Mouse (Mus musculus) layer of hippocampus, adult 8-10 months (tissue): ENCODE measurements around the gene Castor1. TPM values are rescaled to one million over a fixed set of nuclear protein-coding genes. Genes with fewer than 3 reads are reported as not detected.
A peak's percentile ranks its signal among the peaks of the same experiment; 100 is the strongest.

ENCODE experiments used
- DNase-seq, 2 experiments: peaks; one replicate each; pipeline ENCODE4 v3.0.0; 2022; ENCODE audit warnings: low spot score in 2 of 2
- total RNA-seq, 4 experiments: library from RNA; stranded (reverse); gene quantifications; 2 replicates each; pipeline ENCODE4 v1.2.4; 2022

Castor1 gene
- total RNA-seq, 4 experiments from 2014 or later = 3.1 to 5.8 (median 4.9) TPM

DNA sequence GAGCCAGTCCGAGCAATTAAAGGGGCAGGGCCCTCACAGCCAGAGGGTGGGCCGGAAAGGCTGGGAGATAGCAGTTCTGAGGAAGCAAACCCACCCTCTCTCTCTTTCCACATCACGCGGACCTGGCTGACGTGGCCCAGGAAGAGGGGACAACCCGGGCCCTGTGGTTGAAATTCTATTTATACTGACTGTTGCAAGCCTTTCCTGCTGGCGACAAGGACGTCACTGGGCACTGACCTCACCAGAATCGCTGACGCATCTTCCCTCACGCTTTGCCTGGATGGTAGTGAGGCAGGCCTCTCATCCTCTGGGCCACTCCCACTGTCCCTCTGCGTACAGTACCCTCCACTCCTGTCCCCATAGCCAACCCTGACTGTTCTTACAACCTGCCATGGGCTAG lies 14.6 kb downstream of the Castor1 start:
- no peak for DNase-seq

DNA sequence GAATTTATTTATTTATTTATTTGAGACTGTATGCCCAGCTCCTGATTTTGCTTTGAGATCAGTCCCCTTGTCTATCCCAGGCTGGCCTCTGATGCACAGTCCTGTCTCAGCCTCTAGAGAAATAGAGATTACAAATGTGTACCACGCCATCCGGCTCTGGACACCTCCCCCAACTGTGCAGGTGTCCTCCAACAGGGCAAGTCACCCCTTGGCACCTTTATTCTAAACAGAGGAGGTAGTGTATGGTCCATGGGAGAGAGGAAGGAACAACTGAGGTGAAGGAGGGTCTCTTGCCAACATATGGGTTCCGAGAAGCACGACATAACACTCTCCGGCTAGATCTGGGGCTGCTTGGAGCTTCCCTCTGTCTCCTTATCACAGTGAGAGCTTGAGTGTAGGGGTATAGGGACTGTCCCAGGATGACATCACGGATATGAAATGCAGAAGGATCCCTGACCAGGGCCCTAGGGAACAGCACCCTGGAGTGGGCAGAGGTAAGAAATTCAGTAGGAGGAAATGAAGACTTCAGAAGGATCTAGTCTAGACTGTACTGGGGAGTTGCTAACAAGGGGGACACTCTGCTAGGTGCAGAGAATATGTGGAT lies 17.1 kb downstream of the Castor1 start:
- DNase-seq = no peak

DNA sequence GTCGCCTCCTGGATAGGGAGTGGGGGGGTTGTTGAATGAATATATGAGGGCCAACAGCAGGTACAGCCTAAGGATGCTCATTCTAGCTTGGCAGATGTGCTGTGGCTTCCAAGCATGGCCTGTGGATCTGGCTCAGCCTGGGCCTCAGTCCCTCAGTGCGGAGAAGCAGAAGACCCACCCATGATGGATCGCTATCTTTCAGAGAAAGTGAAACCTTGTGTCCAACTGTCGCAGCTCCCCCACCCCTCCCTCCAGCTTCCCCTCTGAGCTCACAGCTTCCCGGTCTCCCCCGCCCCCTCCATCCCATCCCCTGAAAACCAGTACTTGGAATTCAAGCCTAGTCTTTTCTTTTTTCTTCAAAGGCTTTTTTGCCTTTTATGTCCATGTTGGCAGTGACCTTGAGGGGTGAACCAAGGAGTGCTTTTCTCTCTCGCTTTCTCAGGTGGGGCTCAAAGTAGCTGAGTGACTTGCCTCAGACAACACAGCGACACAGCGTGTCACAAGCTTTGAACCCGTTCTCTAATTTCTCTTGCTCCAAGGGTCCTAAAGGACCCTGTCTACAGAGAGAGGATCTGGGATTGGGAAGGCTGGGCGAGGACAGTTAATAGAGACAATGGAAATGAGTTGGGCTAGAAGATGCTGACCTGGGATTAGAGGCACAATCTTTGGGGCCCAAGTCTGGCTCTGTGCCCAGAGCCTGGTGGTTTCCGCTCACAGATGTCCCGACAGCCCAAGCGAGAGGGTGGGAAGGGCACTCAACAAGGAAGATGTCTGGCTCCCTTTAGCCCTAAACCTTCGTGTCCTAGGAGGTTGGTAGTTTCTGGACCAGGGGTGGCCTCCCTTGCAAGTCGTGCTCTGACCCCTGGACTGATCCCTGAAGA lies 17.9 kb downstream of the Castor1 start, which contains the start of gene Osm:
TSS of gene Osm (plus strand) at position 756 of the 881 bp plus-strand sequence.
- DNase-seq = no peak

DNA sequence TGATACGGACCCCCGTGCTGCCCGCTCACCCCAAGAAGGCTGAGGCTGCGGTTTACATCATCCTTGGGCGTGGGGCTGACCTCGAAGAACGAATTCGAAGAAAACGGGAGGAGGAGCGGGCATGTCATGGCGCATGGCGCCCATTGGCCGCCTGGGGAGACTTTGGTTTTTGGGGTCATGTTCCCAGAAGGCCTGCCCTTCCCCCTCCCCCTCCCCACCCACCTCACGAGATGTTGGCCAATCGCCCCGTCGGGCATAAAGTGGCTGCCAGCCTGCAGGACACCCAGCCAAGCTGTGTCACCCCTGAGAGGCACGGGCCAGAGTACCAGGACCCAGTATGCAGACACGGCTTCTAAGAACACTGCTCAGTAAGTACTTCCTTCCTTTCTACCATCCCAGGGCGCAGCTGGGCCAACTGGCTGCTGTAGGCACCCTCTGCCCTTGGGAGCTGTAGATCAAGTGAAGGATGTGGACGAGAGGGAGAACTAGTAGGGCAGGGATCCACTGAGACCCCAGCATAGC lies 18.6 kb downstream of the Castor1 start:
- DNase-seq = no peak

DNA sequence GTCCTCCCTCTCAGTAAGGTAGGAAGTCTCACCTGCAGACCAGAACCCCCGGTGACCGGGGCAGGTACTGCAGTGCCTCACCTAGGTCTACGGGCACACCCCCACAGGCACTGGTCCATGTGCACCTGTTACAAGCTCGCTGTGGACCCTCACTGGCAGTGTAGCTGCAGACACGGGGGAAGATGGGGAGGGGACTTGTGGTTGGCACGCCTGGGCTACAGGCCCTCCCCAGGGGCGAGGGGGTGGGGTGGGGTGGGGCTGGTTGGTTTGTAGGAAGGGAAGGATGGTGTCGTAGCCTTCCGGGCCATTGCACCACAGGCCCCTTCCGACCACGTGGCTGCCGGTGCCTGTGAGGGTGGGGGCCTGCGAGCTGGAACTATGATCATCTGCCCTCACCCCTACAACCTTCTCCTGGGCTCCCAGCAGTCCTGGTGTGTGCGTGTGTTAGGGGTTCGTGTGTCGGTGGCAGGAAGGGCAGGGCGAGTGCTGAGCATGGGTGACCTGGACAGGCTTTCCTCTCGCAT lies 19.4 kb downstream of the Castor1 start:
- DNase-seq = no peak

DNA sequence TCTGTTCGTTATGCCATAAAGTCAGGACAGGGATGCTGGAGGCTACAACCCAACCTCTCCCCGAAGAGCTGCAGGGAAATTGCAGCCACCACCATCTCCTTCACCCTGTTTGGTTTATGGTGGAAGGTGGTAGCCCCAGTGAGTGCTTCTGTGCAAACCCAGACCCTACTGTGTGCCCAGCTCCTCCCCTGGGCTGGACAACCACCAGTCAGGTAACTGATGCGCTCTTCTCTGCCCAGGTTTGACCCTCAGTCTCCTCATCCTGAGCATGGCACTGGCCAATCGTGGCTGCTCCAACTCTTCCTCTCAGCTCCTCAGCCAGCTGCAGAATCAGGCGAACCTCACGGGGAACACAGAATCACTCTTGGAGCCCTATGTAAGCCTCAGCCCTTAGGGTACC lies 20.1 kb downstream of the Castor1 start:
- no peak for DNase-seq

DNA sequence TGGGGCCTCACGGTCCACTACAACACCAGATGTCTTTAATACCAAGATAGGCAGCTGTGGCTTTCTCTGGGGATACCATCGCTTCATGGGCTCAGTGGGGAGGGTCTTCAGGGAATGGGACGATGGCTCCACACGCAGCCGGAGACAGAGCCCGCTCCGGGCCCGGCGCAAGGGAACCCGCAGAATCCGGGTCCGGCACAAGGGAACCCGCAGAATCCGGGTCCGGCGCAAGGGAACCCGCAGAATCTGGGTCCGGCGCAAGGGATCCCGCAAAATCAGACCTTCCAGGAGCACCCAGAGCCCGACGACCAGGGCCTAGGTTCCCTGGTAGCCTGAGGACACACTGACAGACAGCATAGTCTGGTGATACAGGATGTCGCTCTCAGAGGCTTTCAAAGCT lies 21.7 kb downstream of the Castor1 start:
- no peak for DNase-seq

DNA sequence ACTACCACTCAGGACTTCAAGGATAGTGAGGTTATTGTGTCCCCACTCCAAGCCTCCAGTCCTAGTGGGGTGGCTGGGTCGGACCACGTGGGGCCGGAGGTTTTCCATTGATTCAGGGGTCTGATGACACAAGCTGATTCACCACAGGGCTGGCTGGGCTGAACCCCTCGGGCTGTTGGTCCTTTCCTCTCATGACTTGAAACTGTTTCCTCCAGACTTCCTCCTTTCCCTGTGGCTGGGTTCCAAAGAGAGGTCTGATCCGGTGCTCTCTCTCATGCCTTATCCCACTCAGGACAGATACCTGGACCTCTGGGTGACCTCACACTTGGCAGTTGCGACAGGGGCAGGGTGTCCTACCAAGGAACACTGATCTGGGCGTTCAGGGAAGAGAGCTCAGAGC lies 22.1 kb downstream of the Castor1 start:
- DNase-seq = no peak

DNA sequence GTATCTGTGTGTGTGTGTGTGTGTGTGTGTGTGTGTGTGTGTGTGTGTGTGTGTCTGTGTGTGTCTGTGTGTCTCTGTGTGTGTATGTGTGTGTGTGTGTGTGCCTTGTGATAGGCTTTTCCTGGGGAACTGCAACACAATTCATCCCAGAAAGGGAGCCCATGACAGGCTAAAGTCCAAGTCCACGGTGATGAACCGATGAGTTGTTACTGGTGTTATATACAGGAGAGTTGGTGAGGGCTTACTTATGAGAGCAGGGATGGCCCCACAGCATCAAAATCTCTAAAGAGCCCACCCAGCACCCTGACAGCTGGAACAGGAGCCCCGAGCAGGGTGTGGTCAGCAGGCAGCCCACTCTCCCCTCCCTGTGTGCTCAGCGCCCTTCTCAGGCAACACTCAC lies 23.2 kb downstream of the Castor1 start:
- no peak for DNase-seq

DNA sequence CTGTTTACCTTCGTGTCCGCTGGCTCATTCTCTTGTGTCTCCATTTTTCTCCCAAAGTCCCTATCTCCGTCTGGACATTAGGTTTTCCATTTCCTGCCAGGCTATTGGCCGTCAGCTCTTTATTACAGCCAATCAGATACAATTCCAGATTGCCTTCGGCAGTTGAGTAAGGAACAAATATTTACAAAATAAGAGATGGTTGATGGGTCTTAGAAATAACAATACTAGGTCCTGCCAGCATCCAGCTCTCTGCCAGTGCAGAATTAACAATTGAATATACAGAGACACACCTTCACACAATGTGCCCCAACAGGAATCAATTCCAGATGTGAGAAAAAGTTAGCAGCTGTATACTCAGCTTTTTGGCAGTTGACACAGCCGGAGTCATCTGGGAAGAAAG lies 28.1 kb downstream of the Castor1 start:
- no peak for DNase-seq

DNA sequence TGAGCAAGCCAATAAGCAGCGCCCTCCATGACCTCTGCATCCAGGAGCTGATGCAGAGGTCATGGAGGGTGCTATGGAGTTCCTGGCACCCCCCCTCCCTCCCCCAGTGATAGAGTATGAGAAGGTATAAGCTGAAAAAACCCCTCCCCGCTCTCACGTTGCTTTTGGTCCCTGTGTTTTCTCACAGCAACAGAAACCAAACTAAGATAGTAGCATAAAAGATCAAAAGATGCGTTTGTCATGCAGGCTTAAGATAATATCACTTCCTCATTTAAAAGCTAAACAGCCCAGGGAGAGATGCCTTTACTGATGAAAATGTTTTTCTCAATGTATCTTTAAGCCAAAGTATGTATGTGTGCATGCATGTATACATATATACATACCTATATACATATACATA lies 28.6 kb downstream of the Castor1 start:
- no peak for DNase-seq

DNA sequence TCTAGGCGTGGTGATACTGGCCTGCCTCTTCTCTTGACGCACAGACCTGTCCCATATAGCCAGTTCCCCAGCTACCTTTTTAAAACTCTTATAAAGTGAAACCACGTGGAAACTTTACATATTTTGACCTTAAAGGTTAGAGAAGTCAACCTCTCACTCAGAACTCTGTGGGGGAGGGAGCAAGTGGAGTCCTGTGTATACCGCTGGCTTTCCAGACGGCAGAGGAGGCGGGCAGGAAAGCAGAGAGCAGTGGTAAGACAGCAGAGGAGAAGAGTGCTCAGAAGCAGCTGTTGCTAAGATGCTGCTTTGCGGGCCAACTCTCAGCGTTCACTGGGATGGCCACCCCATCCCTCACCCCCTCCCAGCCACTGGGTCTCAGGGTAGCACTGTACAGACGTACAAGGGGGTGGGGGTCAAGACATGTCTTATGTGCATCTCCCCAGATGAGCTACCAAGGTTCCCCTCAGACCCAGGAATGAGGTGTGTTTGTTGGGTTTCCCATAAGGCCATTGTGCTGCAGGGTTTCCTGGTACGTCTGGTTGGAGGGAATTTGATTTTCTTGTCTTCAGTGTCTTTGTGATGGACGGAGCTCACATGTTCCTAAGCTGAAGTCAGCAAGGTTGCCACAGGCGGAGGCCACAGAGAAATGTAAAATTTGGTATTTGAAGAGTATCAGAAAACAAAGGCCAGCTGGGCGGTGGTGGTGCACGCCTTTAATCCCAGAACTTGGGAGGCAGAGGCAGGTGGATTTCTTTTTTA lies 29.4 kb downstream of the Castor1 start:
- no peak for DNase-seq

DNA sequence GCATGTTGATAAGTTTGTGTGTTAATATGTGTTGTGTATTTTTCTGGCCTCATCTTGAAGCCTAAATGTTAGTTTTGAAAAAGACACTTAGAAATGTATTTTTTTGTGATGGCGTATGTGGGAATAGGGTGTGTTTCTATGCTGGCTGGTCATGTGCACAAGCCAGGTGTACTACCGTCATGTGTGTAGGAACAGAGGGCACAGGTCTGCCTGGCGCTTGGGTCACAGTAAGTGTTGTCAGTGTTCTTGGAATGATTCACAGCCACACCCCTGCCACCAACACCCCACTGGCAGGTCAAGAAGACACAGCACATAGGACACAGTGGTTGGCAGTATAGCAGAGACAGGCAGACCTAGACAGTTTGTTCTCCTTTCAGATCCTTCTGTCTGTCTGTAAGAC lies 31.1 kb downstream of the Castor1 start:
- DNase-seq = no peak

DNA sequence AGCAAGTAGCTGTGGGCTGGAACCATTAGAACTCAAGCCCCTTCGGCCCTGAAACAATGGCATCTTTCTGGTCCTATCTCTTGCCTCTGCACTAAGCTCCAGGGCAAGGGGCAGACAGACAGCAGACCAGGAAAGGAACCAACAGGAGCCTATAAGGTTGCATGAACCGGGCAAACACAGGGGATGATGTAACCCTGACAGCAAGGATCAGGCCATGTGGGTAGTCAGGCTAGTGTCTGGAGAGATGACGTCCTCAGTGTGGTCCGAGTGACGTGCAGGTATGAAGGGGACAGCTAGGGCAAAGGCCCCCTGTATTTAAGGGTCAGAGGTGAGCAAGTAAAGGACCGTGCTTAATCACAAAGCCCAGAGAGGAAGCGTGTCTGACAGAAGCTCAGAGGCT lies 32.3 kb downstream of the Castor1 start:
- DNase-seq = no peak

DNA sequence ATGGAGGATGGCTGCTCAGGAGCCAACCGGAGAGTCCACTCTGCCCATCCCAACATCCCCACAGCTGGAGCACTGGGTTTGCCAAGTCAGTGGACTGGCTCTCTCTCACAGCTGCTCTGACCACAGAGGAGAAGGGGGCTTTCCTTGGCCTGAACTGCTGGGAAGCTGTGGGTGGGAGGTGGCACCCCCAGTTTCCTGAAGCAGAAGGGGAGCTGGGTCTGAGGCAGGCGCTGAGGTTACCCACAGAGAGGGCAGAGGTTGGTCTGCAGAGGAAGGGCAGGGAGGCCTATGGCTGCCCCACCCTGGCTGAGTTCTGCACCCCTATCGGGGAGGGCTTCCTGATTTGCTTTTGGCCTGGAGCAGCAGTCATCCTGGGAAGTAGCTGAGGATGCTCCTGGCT lies 33.4 kb downstream of the Castor1 start:
- no peak for DNase-seq

DNA sequence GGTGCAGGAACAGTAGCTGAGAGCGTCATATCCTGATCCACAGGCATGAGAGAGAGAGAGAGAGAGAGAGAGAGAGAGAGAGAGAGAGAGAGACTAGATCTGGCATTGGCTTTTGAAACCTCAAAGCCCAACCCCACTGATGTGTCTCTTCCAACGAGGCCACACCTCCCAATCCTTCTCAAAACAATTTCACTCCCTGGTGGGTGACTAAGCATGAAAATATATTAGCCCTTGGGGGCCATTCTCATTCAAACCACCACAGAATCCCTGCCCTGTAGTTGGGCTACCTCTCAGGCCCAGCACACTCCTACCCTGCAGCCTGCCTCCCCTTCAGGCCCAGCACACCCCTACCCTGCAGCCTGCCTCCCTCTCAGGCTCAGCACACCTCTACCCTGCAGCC lies 34.9 kb downstream of the Castor1 start:
- DNase-seq = no peak

DNA sequence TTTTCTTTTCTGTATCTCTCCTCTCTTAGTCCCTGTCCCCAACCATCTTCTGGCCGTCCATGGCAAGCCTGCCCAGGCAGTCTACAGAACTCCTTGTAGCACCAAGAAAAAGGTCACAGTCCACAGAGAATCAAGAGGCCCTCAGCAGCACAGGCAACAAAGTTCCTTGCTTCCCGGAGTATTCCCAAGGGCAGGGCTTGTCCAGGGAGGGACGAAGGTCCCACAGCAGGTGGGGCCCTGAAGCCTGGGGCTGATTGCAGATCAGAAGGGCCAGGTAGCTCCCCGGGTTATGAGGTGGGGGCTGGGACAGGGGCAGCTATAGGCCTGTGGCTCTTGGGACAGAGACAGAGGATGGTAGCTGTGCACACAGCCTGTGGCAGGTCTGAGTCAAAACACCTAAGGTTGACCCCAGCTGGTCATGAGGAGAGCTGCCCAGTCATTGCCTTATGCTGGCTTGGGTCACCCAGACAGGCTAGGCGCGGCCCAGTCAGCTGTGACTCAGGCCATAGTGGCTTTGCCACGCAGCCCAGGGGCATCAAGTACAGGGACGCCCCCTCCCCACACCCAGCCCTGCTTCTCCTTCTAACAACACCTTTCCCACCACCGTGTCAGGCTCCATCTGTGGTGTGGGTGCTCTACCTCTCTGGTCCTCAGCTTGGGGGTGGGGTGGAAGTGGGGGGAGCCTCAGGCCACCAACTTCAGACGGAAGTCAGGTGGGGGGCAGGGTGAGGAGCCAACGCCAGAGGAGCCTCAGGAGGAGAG lies 39.0 kb downstream of the Castor1 start, which contains the start of gene Lif:
TSS of gene Lif (plus strand) at position 712 of the 762 bp plus-strand sequence.
- no peak for DNase-seq

DNA sequence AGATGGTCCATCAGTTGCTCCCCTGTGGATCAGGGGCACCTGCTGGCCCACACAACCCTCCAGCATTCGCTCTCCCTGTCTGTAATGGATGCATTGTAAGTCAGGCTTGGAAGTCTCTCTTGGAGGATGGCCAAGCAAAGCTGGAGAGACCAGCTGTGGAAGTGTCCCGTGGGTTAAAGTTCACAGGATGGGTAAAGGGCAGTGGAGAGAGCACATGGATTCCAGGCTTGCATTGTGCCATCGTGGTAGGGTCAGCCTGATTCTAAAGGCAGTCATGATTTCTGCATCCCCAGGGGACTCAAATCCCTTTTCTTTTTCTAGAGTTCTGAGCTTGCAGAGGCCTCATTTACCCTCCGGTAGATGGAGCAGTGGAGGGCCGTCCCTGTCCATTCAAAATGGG lies 39.7 kb downstream of the Castor1 start:
- DNase-seq = no peak

DNA sequence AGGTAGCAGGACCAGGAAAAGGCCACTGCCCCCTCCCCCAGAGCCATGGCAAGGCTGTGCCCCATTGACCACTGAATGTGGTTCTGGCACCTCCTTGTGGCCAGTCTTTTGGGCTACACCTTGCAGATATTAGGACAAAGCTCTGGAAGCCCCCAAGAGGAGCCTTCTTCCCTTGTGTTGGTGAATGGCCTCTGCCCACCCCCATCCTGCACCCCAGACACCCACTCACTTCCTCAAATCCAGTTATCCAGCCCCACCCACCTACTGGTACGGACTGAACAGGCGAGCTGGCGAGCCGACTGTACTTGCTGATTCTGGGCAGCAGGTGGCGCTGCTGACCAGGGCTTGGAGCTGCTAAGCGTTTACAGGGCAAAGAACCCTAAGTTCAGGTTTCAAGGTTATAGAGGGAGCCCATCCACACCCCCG lies 40.6 kb downstream of the Castor1 start:
- peak; percentile 62 to 87 for DNase-seq

DNA sequence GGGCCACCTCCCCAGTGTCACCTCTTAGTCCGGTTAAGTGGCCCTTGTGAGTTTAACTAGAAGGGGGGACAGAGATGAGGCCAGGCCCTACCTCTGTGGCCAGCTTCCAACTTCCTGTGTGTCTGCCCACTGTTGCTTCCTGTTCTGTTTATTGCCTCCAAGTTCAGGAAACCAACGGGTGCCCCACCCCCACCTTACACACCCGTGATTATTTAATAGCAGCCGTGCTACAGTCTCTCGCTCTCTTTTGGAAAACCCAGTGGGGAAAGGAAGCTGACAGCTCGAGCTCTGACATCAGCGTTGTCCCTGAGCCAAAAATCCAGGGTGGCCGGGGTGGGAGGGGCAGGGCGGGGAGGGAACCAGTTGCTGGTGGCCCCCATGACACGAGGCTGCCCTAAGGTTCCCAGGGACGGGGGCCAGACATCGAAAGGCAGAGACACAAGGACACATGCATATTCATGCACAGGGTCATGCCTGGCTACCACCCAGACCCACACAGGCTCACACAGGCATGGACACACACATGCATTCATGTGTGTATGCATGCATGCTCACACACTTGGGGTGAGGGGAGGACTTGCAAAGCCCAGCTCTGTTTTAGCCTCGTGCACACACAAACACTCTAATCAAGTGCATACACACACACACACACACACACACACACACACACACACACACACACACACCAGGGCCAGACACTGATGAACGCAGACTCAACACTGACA lies 42.6 kb downstream of the Castor1 start:
- no peak for DNase-seq
